Mouse (Mus musculus) heart, embryonic 11.5 days (tissue): ENCODE results near the gene Zmat5. TPM values are rescaled to one million over a fixed set of nuclear protein-coding genes. Genes with fewer than 3 reads are reported as not detected.

Experiments
- ATAC-seq: fragments of 200-750 bp; cut with Nextera tagmentation; replicated peaks from 2 replicates; pipeline ENCODE4 v1.8.0; 2017; ENCODE audit warnings: moderate library complexity; ENCODE audit not compliant: insufficient number of reproducible peaks, low FRiP score, low TSS enrichment
- H3K27ac ChIP-seq: fragments of 300-500 bp; sonication (generic); 2 replicates; pipeline ENCODE4 v1.5.1; 2014; ENCODE audit warnings: mild to moderate bottlenecking, low read depth, low read length
- H3K27me3 ChIP-seq: fragments of 300-500 bp; sonication (generic); 2 replicates; pipeline ENCODE4 v1.6.1; 2014; ENCODE audit warnings: mild to moderate bottlenecking, low read length, mixed read lengths; ENCODE audit not compliant: control insufficient read depth, insufficient read depth
- H3K36me3 ChIP-seq: fragments of 300-500 bp; sonication (generic); 2 replicates; pipeline ENCODE4 v1.6.1; 2014; ENCODE audit warnings: mild to moderate bottlenecking, low read length, moderate library complexity, mixed read lengths; ENCODE audit not compliant: control insufficient read depth, insufficient read depth
- H3K4me1 ChIP-seq: fragments of 300-500 bp; sonication (generic); 2 replicates; pipeline ENCODE4 v1.6.1; 2014; ENCODE audit warnings: low read length; ENCODE audit not compliant: control insufficient read depth, insufficient read depth
- H3K4me2 ChIP-seq: fragments of 300-500 bp; sonication (generic); 2 replicates; pipeline ENCODE4 v1.6.1; 2014; ENCODE audit warnings: mild to moderate bottlenecking, moderate library complexity
- H3K4me3 ChIP-seq: fragments of 300-500 bp; sonication (generic); 2 replicates; pipeline ENCODE4 v1.5.1; 2014; ENCODE audit warnings: low read depth, low read length
- H3K9ac ChIP-seq: fragments of 300-500 bp; sonication (generic); 2 replicates; pipeline ENCODE4 v1.6.1; 2014; ENCODE audit warnings: mild to moderate bottlenecking, low read depth, low read length, moderate library complexity
- H3K9me3 ChIP-seq: fragments of 300-500 bp; sonication (generic); replicated peaks from 2 replicates; pipeline ENCODE4 v1.6.1; 2016; ENCODE audit warnings: low read length; ENCODE audit not compliant: control insufficient read depth
- WGBS: fragments of 180-500 bp; shearing (Covaris S2); extraction: QIAGEN DNeasy Blood & Tissue Kit; methylation state at CpG from one replicate; pipeline ENCODE4 v1.1.7; 2014; ENCODE audit not compliant: insufficient replicate concordance; 5-methylcytosine and 5-hydroxymethylcytosine counted together
- polyA plus RNA-seq: library from polyadenylated mRNA; unstranded; fragments of >200 nt; fragmentation: Nextera tagmentation; extraction: Ambion mirVana; gene quantifications from 2 replicates; pipeline ENCODE4 v1.2.1, GENCODE M21; 2014

The Zmat5 gene
- polyA plus RNA-seq, 1 experiment from 2014 or later: 55.8 TPM

DNA sequence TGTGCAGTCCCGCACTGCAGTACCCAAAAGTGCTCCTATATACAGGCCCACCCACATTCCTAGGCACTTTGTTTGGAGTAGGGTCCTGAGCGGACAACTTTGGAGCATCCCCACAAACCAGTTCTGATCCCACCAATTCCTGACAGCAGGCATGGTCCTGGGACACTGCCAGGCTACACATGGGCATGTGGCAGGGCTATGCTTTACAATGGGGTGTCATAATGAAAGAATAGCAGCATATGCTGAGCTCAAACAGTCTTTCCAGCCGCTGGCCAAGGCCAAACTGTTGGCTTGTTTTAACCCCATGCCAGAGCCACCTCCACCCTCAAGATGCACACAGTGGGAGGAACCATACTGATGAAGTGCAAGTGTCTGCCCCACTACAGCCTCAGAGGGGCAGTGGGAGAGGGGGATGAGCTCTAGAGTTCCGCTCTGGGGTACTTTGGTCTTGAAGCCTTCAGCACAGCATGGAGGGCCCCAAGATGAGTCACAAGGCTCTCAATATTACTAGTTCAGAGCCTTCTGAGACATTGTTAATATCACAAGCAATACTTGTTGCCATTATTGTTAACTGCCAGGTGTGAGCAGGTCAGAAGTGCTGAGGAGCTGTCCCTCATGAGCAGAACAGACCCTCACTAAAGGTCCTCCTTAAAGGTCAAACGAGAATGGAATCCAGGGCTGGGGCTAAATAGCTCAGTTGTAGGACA lies 12.2 kb downstream of the Zmat5 start:
- Histone ChIP-seq H3K4me1 (peaks cover 6% of the 10 kb centered on the region; the same call in 1 of the 2 replicates), H3K4me3 (no peak overlapping the region), H3K27me3 (no peaks in the 10 kb centered on the region), H3K9me3 (no peaks in the 10 kb centered on the region), H3K4me2 (no peak overlapping the region), H3K9ac (no peak overlapping the region), H3K36me3 (no peaks in the 10 kb centered on the region), H3K27ac (no peak overlapping the region)
- WGBS: 80% methylated on average over 5 of the region's 5 CpGs
- ATAC-seq: no peak

DNA sequence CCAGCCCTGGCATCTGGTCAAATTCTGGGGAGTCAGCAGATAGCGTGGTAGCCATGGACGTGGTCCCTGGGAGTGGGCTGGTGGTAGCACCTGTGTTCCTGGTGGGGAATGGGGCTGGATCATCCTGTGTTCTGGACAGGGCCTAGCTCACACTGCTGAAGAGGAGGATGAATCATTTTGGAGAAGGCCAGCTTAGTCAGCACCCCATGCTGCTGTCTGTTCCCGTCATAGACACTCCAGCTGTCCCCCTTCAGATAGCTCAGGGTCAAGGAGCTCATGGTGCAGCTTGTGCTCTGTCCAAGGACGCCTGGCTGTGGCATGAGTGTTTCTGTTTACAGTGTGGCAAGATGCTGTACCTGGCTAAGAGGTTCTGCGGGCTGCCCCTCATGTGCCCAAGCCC lies 14.1 kb downstream of the Zmat5 start:
- no peak overlapping the region for H3K4me3 ChIP-seq
- H3K9ac ChIP-seq: no peak overlapping the region
- H3K27me3 ChIP-seq: no peaks in the 10 kb centered on the region
- no peak overlapping the region for H3K27ac ChIP-seq
- WGBS: 63% methylated on average over 5 of the region's 5 CpGs
- no peaks in the 10 kb centered on the region for H3K36me3 ChIP-seq
- no peak overlapping the region for H3K4me2 ChIP-seq
- H3K9me3 ChIP-seq: no peaks in the 10 kb centered on the region
- ATAC-seq: no peak
- H3K4me1 ChIP-seq: peaks cover 6% of the 10 kb centered on the region; the same call in 1 of the 2 replicates

DNA sequence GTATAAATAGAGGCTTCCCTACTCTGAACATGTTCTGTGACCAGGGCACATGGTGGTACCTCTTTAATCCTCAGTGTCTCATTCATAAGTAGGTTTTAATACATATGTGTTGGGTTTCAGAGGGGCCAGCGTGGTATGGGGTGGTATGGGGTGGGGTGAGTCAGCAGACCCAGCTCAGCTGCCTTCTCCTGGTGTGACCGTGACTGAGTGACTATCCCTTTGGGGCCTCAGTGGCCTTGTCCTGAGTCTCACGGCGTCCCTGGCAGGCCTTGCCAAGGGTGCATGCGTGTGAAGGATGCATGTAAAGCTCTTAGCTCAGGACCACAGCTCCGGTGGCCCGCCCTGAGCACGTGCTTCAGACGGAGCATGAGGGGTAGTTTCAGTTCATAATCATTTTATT lies 15.5 kb downstream of the Zmat5 start:
- no peak for ATAC-seq
- peaks cover 6% of the 10 kb centered on the region; the same call in 1 of the 2 replicates for H3K4me1 ChIP-seq
- WGBS: 87% methylated on average over 9 of the region's 9 CpGs
- no peaks in the 10 kb centered on the region for H3K36me3 ChIP-seq
- H3K9ac ChIP-seq: no peak overlapping the region
- H3K4me3 ChIP-seq: no peak overlapping the region
- H3K27me3 ChIP-seq: no peaks in the 10 kb centered on the region
- no peak overlapping the region for H3K27ac ChIP-seq
- H3K4me2 ChIP-seq: no peak overlapping the region
- no peaks in the 10 kb centered on the region for H3K9me3 ChIP-seq

DNA sequence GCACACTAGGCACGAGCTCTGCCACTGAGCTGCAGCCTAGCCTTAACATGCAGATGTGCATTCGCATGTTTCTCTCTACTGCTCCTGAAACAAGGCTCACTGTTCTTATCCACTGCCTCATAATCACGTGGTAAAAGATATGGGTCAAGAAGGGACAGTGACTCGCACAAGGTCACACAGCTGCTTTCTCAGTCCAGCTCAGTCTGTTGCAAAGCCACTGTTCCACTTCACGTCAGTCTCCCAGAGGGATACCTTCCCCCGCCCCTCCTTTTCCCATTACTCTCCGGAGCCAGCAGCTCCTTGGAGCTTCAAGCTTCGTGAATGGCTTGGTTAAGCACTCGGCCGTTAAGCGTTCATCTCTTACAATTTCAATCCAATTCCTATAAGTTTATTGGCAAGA lies 15.9 kb downstream of the Zmat5 start:
- 68% methylated on average over 11 of the region's 11 CpGs for WGBS
- ATAC-seq: no peak
- H3K27ac ChIP-seq: no peak overlapping the region
- H3K9me3 ChIP-seq: no peaks in the 10 kb centered on the region
- no peak overlapping the region for H3K4me2 ChIP-seq
- no peaks in the 10 kb centered on the region for H3K36me3 ChIP-seq
- H3K4me1 ChIP-seq: peaks cover 6% of the 10 kb centered on the region; the same call in 1 of the 2 replicates
- H3K9ac ChIP-seq: no peak overlapping the region
- H3K4me3 ChIP-seq: no peak overlapping the region
- H3K27me3 ChIP-seq: no peaks in the 10 kb centered on the region

DNA sequence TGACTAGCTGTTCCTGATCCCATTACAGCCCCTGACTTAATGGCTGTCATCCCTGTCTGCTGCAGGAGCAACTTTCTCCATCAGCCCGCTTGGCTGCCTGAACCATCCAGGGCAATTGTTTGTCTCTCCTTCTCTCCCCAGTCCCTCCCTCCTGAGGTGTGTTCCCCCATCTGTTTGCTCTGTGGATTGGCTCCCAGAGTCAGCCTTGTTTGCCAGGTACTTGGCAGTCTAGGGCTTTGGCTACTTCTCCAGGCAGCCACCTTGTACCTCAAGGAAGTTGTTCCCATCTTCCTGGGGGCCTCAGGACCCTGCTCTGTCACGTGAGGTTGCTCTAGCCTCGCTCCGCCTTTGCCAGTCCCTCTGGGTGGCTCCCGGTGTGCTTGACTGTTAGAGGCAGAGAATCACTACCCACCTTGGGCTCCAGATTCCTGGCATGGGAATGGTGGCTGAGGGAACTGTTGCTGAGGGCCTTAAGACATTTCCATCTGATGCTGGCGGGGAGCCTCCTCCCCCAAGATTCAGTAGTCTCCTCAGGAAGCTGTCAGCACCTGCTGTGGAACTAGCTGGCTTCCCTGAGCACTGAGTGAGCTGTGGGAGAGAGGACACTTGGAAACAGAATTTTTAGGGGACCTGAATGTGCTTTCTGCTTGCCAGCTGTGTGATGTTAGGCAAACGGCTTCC lies 16.6 kb downstream of the Zmat5 start:
- no peak overlapping the region for H3K4me2 ChIP-seq
- peaks cover 3% of the 10 kb centered on the region; the same call in 1 of the 2 replicates for H3K36me3 ChIP-seq
- H3K4me3 ChIP-seq: no peak overlapping the region
- ATAC-seq: no peak
- no peak overlapping the region for H3K9ac ChIP-seq
- H3K9me3 ChIP-seq: no peaks in the 10 kb centered on the region
- H3K27me3 ChIP-seq: no peaks in the 10 kb centered on the region
- WGBS: 55% methylated on average over 7 of the region's 7 CpGs
- H3K4me1 ChIP-seq: peaks cover 6% of the 10 kb centered on the region; the same call in 1 of the 2 replicates
- no peak overlapping the region for H3K27ac ChIP-seq

DNA sequence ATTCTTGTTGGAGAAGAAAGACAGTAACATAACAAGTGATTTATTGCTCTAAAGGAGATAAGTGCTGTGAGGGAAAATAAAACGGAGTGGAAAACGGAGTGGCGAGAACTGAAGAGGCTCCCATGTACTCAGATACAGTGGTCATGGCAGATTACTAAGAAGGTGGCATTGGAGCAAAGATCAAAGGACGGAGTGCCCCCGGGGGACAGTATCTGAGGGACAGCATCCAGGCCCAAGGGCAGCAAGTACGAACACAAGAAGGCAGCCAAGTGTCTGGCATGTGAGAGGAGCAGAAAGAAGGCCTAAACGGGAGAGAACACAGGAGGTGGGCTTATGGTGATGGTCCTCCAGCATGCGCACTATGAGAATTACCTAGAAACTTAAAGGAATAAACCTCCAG lies 17.2 kb downstream of the Zmat5 start:
- no peaks in the 10 kb centered on the region for H3K9me3 ChIP-seq
- no peak overlapping the region for H3K4me2 ChIP-seq
- H3K27me3 ChIP-seq: no peaks in the 10 kb centered on the region
- H3K4me1 ChIP-seq: peaks cover 6% of the 10 kb centered on the region; the same call in 1 of the 2 replicates
- H3K27ac ChIP-seq: no peak overlapping the region
- H3K36me3 ChIP-seq: peaks cover 3% of the 10 kb centered on the region; the same call in 1 of the 2 replicates
- ATAC-seq: no peak
- no peak overlapping the region for H3K9ac ChIP-seq
- 80% methylated on average over 8 of the region's 8 CpGs for WGBS
- no peak overlapping the region for H3K4me3 ChIP-seq

DNA sequence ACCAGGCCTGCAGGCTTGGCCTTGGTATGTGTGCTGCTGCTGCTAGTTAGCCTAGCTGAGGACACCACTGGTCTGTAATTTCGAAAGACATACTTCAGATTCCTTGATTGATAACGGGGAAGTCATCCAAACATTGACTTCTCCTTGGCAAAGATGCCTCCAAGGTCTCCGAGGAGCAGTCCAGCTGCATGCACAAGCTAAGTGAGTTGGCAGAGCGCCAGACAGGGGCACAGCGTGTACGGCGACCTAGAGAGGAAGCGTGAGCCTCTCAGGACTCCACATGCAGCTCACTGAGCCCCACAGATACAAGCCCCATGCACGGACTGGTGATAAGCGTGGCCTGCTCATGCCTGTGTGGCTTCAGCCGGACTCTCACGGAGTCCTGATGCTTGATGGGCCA lies 25.1 kb downstream of the Zmat5 start:
- H3K36me3 ChIP-seq: peaks cover 6% of the 10 kb centered on the region; the same call in 1 of the 2 replicates
- ATAC-seq: peak; percentile 32; the same call in 1 of the 2 replicates
- no peak overlapping the region for H3K4me2 ChIP-seq
- H3K4me3 ChIP-seq: no peak overlapping the region
- H3K27ac ChIP-seq: no peak overlapping the region
- no peak overlapping the region for H3K9ac ChIP-seq
- WGBS: 38% methylated on average over 12 of the region's 12 CpGs
- no peaks in the 10 kb centered on the region for H3K9me3 ChIP-seq
- no peaks in the 10 kb centered on the region for H3K27me3 ChIP-seq
- H3K4me1 ChIP-seq: peaks cover 9% of the 10 kb centered on the region

DNA sequence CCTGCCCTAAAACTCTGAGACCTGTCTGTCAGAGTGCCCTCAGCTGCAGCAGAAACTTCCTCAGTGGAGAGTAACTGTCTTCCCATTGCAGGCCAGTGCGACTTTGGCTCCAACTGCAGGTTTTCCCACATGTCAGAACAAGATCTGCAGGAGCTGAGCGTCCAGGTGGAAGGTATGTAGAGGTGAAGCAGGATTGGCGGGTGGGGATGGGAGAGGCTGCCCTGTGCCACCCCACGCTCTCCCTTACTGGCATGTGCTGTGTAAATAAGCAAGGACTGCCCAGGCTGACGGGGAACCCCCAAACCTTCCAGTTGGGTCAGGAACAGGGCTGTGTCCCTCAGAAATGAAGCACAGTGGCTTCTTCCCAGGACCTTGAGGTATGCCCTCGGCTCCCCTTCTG lies 25.6 kb downstream of the Zmat5 start:
- peaks cover 9% of the 10 kb centered on the region for H3K4me1 ChIP-seq
- no peaks in the 10 kb centered on the region for H3K9me3 ChIP-seq
- 74% methylated on average over 6 of the region's 6 CpGs for WGBS
- H3K9ac ChIP-seq: no peak overlapping the region
- no peak overlapping the region for H3K4me3 ChIP-seq
- no peak for ATAC-seq
- no peak overlapping the region for H3K4me2 ChIP-seq
- peaks cover 6% of the 10 kb centered on the region; the same call in 1 of the 2 replicates for H3K36me3 ChIP-seq
- H3K27me3 ChIP-seq: no peaks in the 10 kb centered on the region; the same call in 1 of the 2 replicates
- no peak overlapping the region for H3K27ac ChIP-seq
